Mouse (Mus musculus) olfactory bulb, adult 2 months (tissue): ENCODE data around the gene Lef1.

Source experiments
- CTCF ChIP-seq: fragments of 200-500 bp; IDR thresholded peaks from 2 replicates; pipeline ENCODE4 v1.5.1; 2012; ENCODE audit warnings: low read depth, mild to moderate bottlenecking, low read length, moderate library complexity; ENCODE audit not compliant: insufficient read depth
- POLR2A ChIP-seq: fragments of 200-500 bp; IDR thresholded peaks from 2 replicates; pipeline ENCODE4 v1.6.1; 2012; ENCODE audit warnings: mild to moderate bottlenecking, low read depth, low read length, moderate library complexity; ENCODE audit not compliant: insufficient read depth

DNA sequence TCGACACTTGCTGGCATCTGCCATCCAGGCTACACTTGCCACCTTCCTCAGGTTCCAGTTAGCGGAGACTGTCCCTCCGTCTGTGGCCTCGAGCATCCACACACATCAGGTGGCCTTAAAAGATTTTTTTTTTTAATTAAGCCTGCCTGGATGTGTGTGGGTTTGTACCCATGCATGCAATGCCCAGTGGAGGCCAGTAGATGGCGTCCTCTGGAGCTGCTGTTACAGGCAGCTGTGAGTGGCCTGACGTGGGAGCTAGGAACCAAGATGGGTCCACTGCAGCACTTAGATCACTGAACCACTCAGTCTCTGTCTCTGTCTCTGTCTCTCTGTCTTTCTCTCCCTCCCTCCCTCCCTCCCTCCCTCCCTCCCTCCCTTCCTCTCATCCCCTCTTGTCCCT, 117.8 kb downstream of the Lef1 start:
- TF ChIP-seq CTCF (no peak), POLR2A (no peak)
